Mouse (Mus musculus) embryonic facial prominence, embryonic 14.5 days (tissue): ENCODE measurements at regions not wholly inside any gene's neighbourhood (a gene's known extent, or its start where the extent isn't known, plus 50 kb on each side); places are given as distances from the start of the nearest gene placed in this dataset.

Experiments
- ATAC-seq: fragments of 200-750 bp; cut with Nextera tagmentation; 2 replicates; pipeline ENCODE4 v1.8.0; 2017; ENCODE audit warnings: low read depth, moderate number of reproducible peaks, moderate TSS enrichment
- DNase-seq: peaks from one replicate; pipeline ENCODE4 v3.0.0-alpha.2; 2015; ENCODE audit warnings: low spot score
- H3K27ac ChIP-seq: fragments of 300-500 bp; sonication (generic); replicated peaks from 2 replicates; pipeline ENCODE4 v1.5.1; 2014; ENCODE audit warnings: low read depth, mild to moderate bottlenecking, low read length, moderate library complexity
- H3K27me3 ChIP-seq: fragments of 300-500 bp; sonication (generic); replicated peaks from 2 replicates; pipeline ENCODE4 v1.6.1; 2014; ENCODE audit warnings: low read length; ENCODE audit not compliant: control insufficient read depth, insufficient read depth
- H3K36me3 ChIP-seq: fragments of 300-500 bp; sonication (generic); 2 replicates; pipeline ENCODE4 v1.6.1; 2014; ENCODE audit warnings: low read length, mixed read lengths; ENCODE audit not compliant: control insufficient read depth, insufficient read depth
- H3K4me1 ChIP-seq: fragments of 300-500 bp; sonication (generic); 2 replicates; pipeline ENCODE4 v1.6.1; 2014; ENCODE audit warnings: antibody characterized with exemption, low read length; ENCODE audit not compliant: control insufficient read depth, insufficient read depth
- H3K4me2 ChIP-seq: fragments of 300-500 bp; sonication (generic); 2 replicates; pipeline ENCODE4 v1.6.1; 2014; ENCODE audit warnings: low read depth, mild to moderate bottlenecking, low read length, moderate library complexity, mixed read lengths
- H3K4me3 ChIP-seq: fragments of 300-500 bp; sonication (generic); 2 replicates; pipeline ENCODE4 v1.5.1; 2014; ENCODE audit warnings: low read depth, mild to moderate bottlenecking, low read length
- H3K9ac ChIP-seq: fragments of 300-500 bp; sonication (generic); 2 replicates; pipeline ENCODE4 v1.6.1; 2014; ENCODE audit warnings: low read depth, mild to moderate bottlenecking, low read length, moderate library complexity, mixed read lengths
- H3K9me3 ChIP-seq: fragments of 300-500 bp; sonication (generic); 2 replicates; pipeline ENCODE4 v1.6.1; 2016; ENCODE audit warnings: low read length; ENCODE audit not compliant: control insufficient read depth
- WGBS: fragments of 180-500 bp; shearing (Covaris S2); extraction: QIAGEN DNeasy Blood & Tissue Kit; methylation state at CpG from one replicate; pipeline ENCODE4 v1.1.7; 2014; 5-methylcytosine and 5-hydroxymethylcytosine counted together

DNA sequence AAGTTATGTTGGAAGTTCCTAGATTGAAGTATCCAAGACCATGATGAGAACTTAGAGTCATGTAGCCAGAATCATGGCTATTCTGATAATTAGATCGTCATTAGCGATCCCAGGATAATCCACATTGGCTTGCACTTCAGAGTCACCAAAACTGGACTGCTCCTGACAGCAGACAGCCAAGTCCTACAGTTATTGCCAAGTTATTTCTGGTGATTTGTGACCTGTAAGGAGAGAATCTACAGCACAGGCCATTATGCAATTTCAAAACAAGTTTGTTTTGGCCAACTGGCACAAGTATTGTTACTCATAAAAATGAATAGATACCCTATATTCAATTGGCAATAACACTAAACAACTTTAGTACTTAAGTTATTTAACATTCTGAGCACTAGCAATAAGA lies 447.9 kb upstream of the Robo1 start:
- 89% methylated on average over 2 of the region's 2 CpGs for WGBS
- H3K9ac ChIP-seq: no peak overlapping the region
- no peak overlapping the region for H3K4me3 ChIP-seq
- DNase-seq (no peak), ATAC-seq (no peak)
- no peaks in the 10 kb centered on the region for H3K9me3 ChIP-seq
- H3K4me2 ChIP-seq: no peak overlapping the region
- H3K27ac ChIP-seq: no peak overlapping the region
- no peaks in the 10 kb centered on the region for H3K36me3 ChIP-seq
- H3K27me3 ChIP-seq: no peaks in the 10 kb centered on the region
- no peaks in the 10 kb centered on the region for H3K4me1 ChIP-seq

DNA sequence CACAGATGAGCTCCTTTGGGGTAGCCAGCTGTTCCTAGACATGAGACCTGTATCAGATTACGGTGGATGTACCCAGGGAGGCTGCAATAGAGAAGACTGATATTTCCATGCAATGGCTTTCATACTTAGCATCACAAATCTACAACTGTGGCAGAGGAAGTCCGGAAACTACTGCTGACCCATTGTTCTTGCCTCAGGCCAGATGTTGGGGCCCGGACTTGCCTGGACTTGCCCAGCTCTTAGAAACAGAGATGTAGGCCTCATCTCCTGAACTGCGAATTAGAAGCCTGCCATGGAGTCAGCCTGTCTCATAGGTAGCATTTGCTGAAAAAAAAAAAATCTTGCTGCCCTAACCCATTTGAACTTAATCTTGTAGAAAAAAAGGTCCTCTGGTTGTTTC lies 422.4 kb upstream of the Robo1 start:
- WGBS: 54% methylated on average over 4 of the region's 4 CpGs
- H3K27me3 ChIP-seq: no peaks in the 10 kb centered on the region
- no peaks in the 10 kb centered on the region for H3K9me3 ChIP-seq
- H3K27ac ChIP-seq: no peak overlapping the region
- no peak overlapping the region for H3K9ac ChIP-seq
- DNase-seq (no peak), ATAC-seq (no peak)
- no peaks in the 10 kb centered on the region for H3K36me3 ChIP-seq
- no peak overlapping the region for H3K4me2 ChIP-seq
- no peak overlapping the region for H3K4me3 ChIP-seq
- no peaks in the 10 kb centered on the region for H3K4me1 ChIP-seq

DNA sequence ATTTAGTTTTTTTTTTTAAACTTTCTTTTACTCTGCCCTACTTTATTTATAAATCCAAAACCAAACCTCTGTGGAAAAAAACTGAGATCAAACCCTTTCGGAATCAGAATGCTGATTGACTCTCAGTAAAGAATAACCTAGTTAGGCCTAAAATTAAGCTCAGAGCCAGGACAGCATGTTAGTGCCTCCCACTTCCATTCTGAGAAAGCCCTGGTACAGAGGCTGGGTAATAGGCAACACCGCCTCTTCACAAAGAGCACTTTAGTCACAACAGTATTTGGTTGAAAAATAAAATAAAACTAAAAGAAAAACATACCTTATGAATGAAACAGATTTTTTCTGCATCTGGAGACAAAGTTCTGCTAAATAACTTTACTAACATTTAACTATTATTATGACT lies 418.4 kb upstream of the Robo1 start:
- Histone ChIP-seq H3K36me3 (no peaks in the 10 kb centered on the region), H3K27ac (no peak overlapping the region), H3K9ac (no peak overlapping the region), H3K4me3 (no peak overlapping the region), H3K4me1 (no peaks in the 10 kb centered on the region), H3K9me3 (no peaks in the 10 kb centered on the region), H3K27me3 (no peaks in the 10 kb centered on the region), H3K4me2 (no peak overlapping the region)
- WGBS: 79% methylated on average over 2 of the region's 2 CpGs
- DNase-seq (no peak), ATAC-seq (no peak)

DNA sequence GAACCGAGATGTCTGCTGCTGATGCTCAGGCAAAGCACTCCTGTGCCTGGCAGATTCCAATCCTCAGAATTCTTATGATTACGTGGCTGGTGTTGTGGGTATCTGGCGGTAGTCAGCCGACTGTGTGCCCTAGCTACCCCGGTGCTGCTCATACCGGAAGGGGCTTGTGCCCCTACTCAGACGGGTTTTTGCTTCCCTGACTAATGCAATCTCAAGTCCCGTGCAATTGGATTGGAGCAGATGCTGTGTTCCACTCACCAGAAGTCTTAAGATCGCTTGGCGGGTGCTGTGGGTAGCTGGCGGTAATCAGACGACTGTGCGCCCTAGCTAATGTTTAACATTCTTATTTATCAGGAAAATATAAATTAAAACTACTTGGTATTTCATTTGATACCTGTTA lies 385.0 kb upstream of the Robo1 start:
- no peaks in the 10 kb centered on the region for H3K36me3 ChIP-seq
- no peaks in the 10 kb centered on the region for H3K4me1 ChIP-seq
- no peaks in the 10 kb centered on the region for H3K27me3 ChIP-seq
- ATAC-seq (no peak), DNase-seq (no peak)
- H3K9me3 ChIP-seq: no peaks in the 10 kb centered on the region
- H3K9ac ChIP-seq: no peak overlapping the region
- WGBS: 93% methylated on average over 13 of the region's 13 CpGs
- H3K27ac ChIP-seq: no peak overlapping the region
- H3K4me3 ChIP-seq: no peak overlapping the region
- H3K4me2 ChIP-seq: no peak overlapping the region

DNA sequence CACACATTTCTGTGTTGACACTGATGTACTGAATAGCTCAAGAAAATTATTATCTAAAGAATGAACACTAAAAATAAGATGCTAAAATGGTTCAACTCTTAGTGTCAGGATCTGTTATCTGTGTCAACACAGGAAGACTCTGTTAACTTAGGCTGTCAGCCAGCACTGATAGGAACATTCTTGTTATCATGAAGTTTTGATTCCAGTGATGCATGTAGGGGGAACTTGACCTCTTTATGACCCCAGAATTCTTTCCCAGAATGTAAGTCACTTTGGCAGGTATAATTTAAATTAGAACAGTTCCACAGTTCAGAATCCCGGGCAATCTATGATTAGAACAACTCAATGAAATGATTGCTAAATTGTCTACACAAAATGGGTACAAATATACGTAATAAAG lies 363.9 kb upstream of the Robo1 start:
- Histone ChIP-seq H3K9me3 (no peaks in the 10 kb centered on the region), H3K9ac (no peak overlapping the region), H3K27me3 (no peaks in the 10 kb centered on the region), H3K4me3 (no peak overlapping the region), H3K4me1 (0 out of 2 replicates have a peak, but pooled peaks cover 4% of the 10 kb centered on the region), H3K27ac (no peak overlapping the region), H3K36me3 (no peaks in the 10 kb centered on the region), H3K4me2 (no peak overlapping the region)
- DNase-seq: peak; percentile 67
- no peak for ATAC-seq
- WGBS: 36% methylated on average over 2 of the region's 2 CpGs

DNA sequence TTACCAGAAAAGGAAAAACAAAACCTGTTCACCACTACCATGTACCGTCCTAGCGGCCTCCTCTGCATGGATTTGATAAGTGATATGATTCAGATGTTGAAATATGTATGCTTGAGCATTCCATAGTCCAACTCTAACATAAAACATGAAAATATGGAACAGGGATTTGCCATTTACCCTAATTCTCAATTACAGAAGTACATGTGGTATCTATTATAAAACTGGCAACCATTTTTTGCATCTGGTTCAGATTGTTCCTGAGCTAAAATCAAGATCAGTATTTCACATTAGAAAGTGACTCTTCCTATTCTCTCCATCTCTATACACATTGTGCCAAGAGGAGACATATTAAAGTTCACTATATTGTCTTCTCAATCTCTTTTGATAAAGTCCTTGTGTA lies 363.3 kb upstream of the Robo1 start:
- H3K36me3 ChIP-seq: no peaks in the 10 kb centered on the region
- WGBS: 21% methylated on average over 2 of the region's 2 CpGs
- H3K27me3 ChIP-seq: no peaks in the 10 kb centered on the region
- no peak overlapping the region for H3K4me2 ChIP-seq
- ATAC-seq (peak; percentile 50; the same call in 1 of the 2 replicates), DNase-seq (peak; percentile 78)
- no peaks in the 10 kb centered on the region for H3K9me3 ChIP-seq
- H3K9ac ChIP-seq: no peak overlapping the region
- no peak overlapping the region for H3K27ac ChIP-seq
- no peak overlapping the region for H3K4me3 ChIP-seq
- H3K4me1 ChIP-seq: 0 out of 2 replicates have a peak, but pooled peaks cover 4% of the 10 kb centered on the region

DNA sequence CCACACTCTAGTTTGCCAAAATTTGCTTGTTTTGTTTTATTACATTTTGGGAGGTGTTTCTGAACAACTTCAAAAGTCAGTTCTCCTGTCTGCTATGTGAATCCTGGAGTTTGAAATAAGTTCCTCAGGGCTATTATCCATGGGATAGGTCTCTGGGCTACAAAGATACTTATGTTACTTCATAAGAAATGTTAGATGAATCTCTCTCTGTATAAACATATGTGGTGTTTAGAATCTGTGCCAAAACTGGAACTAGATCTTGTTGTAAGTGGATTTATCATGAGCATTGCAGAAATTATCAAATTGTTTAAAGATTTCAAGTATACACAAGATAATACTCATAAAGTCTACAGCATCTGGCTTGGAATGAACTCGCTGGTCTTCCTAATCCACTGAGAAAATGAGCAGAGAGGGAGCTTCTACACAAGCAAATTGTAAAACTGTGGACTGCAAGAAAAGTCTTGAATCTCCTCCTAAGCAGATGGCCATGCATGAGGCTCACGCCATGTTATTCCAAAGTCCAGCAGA lies 355.2 kb upstream of the Robo1 start:
- no peaks in the 10 kb centered on the region for H3K9me3 ChIP-seq
- no peak overlapping the region for H3K9ac ChIP-seq
- H3K4me3 ChIP-seq: no peak overlapping the region
- 55% methylated on average over 2 of the region's 2 CpGs for WGBS
- no peak overlapping the region for H3K27ac ChIP-seq
- H3K36me3 ChIP-seq: no peaks in the 10 kb centered on the region
- no peaks in the 10 kb centered on the region for H3K4me1 ChIP-seq
- no peaks in the 10 kb centered on the region for H3K27me3 ChIP-seq
- no peak overlapping the region for H3K4me2 ChIP-seq
- peak; percentile 62 for DNase-seq
- ATAC-seq: no peak

DNA sequence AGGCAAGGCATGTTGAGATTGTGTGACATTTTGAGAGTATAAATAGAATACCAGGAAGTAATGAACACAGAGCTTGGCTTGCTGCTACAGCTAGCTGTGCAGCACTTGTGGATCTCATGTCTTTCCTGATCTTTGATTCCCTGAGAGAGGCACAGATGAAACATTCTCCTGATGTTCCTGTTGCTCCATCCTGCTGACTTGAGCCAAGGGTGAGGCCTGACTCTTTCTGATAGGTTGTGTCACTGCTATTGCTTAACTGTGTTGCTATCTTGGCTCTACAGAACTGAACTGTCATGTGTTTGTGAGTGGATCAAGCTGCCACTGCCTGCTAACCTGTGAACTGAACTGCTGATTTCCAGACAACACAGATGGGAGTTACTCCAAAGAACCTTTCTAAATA lies 344.5 kb upstream of the Robo1 start:
- Histone ChIP-seq H3K36me3 (no peaks in the 10 kb centered on the region), H3K4me1 (no peaks in the 10 kb centered on the region), H3K9me3 (no peaks in the 10 kb centered on the region), H3K4me3 (no peak overlapping the region), H3K9ac (no peak overlapping the region), H3K4me2 (no peak overlapping the region), H3K27ac (no peak overlapping the region), H3K27me3 (no peaks in the 10 kb centered on the region)
- no peak for DNase-seq
- no peak for ATAC-seq

DNA sequence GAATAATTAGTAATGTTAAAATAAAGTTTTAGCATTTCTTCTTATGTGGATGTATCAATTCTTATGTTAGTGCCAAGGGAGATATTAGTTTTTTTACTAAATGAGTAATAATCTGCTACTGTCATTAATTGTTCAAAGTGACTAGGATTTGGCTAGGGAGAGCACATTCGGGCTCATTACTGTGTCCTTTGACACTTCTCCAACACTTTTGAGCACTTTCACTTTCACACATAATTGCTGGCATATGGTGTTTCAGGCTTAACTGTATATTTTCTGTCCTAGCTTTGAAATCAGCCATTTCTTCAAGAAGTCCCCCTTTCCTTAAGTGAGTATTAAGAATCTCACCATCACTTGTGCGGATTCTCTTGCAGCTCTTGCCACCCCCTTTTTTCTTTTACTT lies 334.3 kb upstream of the Robo1 start:
- Histone ChIP-seq H3K36me3 (no peaks in the 10 kb centered on the region), H3K9me3 (no peaks in the 10 kb centered on the region), H3K4me2 (no peak overlapping the region), H3K9ac (no peak overlapping the region), H3K4me3 (no peak overlapping the region), H3K27me3 (no peaks in the 10 kb centered on the region), H3K4me1 (no peaks in the 10 kb centered on the region), H3K27ac (no peak overlapping the region)
- ATAC-seq: no peak
- no peak for DNase-seq
- 68% methylated on average over 2 of the region's 2 CpGs for WGBS
